Comparison of ENCODE assay signal across 10 mouse cellular contexts in the genomic region with DNA sequence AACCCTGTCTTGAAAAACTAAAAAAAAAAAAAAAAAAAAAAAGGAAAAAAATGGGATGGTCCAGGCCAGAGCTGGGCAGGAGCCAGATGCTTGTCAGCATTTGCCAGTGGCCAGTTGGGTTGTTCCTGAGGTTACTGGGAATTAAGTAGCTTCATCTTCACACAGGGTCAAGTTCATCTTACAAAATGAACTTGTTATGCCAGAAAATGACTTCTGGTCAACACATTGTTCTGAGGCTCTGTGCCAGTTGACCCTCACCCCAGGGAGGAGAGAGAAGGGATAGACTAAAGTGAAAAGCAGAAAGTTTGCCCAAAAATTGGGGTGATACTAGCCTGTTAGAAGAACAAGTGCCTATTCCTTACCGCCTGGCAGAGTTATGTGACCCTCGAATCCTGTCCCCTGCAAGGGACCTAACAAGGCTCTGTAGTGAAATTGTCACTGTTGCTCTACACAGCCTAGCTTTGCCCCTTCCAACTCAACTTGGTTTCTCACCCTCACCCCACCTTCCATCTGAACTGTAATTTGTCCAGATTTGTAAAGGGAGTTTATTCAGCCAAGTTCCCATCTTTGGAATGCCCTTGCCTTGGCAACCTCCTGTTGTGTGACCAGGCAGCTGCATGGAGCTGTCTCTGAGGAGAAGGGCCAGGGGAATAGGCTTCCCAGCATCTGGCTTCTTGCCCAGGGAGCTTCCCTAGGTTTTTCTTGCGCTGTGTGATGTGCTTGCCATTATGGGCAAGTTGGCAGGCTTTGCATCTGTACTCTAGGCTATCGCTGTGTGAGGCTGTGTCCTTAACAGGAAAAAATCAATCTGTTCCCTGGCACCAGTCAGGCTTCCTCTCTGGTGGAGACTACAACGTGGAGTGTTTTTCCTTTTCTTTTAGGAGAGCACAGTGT. TPM values are rescaled to one million over a fixed set of nuclear protein-coding genes. Genes with fewer than 3 reads are reported as not detected.
DNase-seq lines count a peak whose midpoint lies in the region; ATAC-seq and TF ChIP-seq lines count a peak whose summit lies in the region.
"Had no signal": no experiment of that assay in that cellular context is flagged by ENCODE, and none has a peak within 500 bp of the region (broad histone marks: within the 10 kb centered on the region; RNA-seq: fewer than 3 reads in every experiment).

No protein-coding gene starts in this region.

- TF ChIP-seq EP300 in heart, adult 2 months (IDR thresholded peaks at IDR 0.05; ENCODE audit: insufficient read depth, low read depth, low read length), result no peak

- H3K4me3 ChIP-seq in heart, adult 2 months, result no peak overlapping the region
- no peak overlapping the region for H3K4me3 ChIP-seq in heart, embryonic 12.5 days
- no peak overlapping the region for H3K4me3 ChIP-seq in heart, embryonic 13.5 days
- H3K4me3 ChIP-seq: embryonic facial prominence, embryonic 13.5 days; limb, embryonic 12.5 days had no signal

- no peak for TF ChIP-seq CTCF in heart, adult 2 months (IDR thresholded peaks at IDR 0.05)

- H3K27ac ChIP-seq in heart, adult 2 months, result peak overlapping the region; percentile 47
- no peak overlapping the region for H3K27ac ChIP-seq in heart, embryonic 12.5 days (ENCODE audit: poor library complexity, severe bottlenecking)
- no peak overlapping the region for H3K27ac ChIP-seq in heart, embryonic 13.5 days (replicated peaks)
- H3K27ac ChIP-seq: embryonic facial prominence, embryonic 13.5 days; limb, embryonic 12.5 days had no signal

- H3K27me3 ChIP-seq in heart, adult 2 months (ENCODE audit: control insufficient read depth, insufficient read depth, low read length), result no peaks in the 10 kb centered on the region
- no peaks in the 10 kb centered on the region for H3K27me3 ChIP-seq in heart, embryonic 12.5 days (replicated peaks)
- H3K27me3 ChIP-seq in heart, embryonic 13.5 days (replicated peaks), result no peaks in the 10 kb centered on the region
- H3K27me3 ChIP-seq: embryonic facial prominence, embryonic 13.5 days; limb, embryonic 12.5 days had no signal

- ATAC-seq in heart, embryonic 12.5 days (ENCODE audit: insufficient number of reproducible peaks, low FRiP score), result no peak
- ATAC-seq in heart, embryonic 13.5 days (ENCODE audit: extremely low read depth, insufficient number of reproducible peaks, low FRiP score, low TSS enrichment), result no peak

- no peak for TF ChIP-seq POLR2A in heart, adult 2 months (IDR thresholded peaks at IDR 0.05; ENCODE audit: insufficient read depth, low read depth, low read length)

- H3K9ac ChIP-seq in heart, adult 2 months (ENCODE audit: low read depth, low read length), result no peak overlapping the region
- H3K9ac ChIP-seq in heart, embryonic 12.5 days, result no peak overlapping the region
- H3K9ac ChIP-seq in heart, embryonic 13.5 days, result 0 out of 2 replicates have a peak overlapping the region, but pooled peaks have one; percentile 24
- H3K9ac ChIP-seq: embryonic facial prominence, embryonic 13.5 days; limb, embryonic 12.5 days had no signal

- peaks cover 2% of the 10 kb centered on the region for H3K36me3 ChIP-seq in heart, adult 2 months (ENCODE audit: control insufficient read depth, insufficient read depth, low read length)
- H3K36me3 ChIP-seq in heart, embryonic 12.5 days, result peaks cover 95% of the 10 kb centered on the region
- H3K36me3 ChIP-seq in heart, embryonic 13.5 days, result peaks cover 95% of the 10 kb centered on the region

- H3K4me1 ChIP-seq in heart, adult 2 months (ENCODE audit: control insufficient read depth, insufficient read depth, low read length), result peaks cover 6% of the 10 kb centered on the region
- no peaks in the 10 kb centered on the region for H3K4me1 ChIP-seq in heart, embryonic 12.5 days (replicated peaks)
- no peaks in the 10 kb centered on the region for H3K4me1 ChIP-seq in heart, embryonic 13.5 days
- H3K4me1 ChIP-seq: embryonic facial prominence, embryonic 13.5 days; limb, embryonic 12.5 days had no signal

- H3K4me2 ChIP-seq in heart, embryonic 12.5 days, result no peak overlapping the region
- H3K4me2 ChIP-seq in heart, embryonic 13.5 days, result no peak overlapping the region
- H3K4me2 ChIP-seq: embryonic facial prominence, embryonic 13.5 days; limb, embryonic 12.5 days had no signal

- DNase-seq in heart, adult 2 months, result peak; percentile 60 to 66
- peak; percentile 77 for DNase-seq in adrenal gland, postnatal 14 days
- DNase-seq in layer of hippocampus, postnatal 14 days (ENCODE audit: low spot score in 2 of 2), result peak; percentile 54 to 85
- peak; percentile 89 to 91 for DNase-seq in right cerebral cortex, postnatal 10 days (ENCODE audit: low spot score in 2 of 2)
- no peak for DNase-seq in embryo, embryonic 9.5 days (ENCODE audit: extremely low spot score)
- no peak for DNase-seq in B cell, adult 2 months

- intact Hi-C loops in heart, adult 2 months (cut with DNase I), result no loop called here

- H3K79me2 ChIP-seq in heart, adult 2 months (replicated peaks; ENCODE audit: control insufficient read depth, insufficient read depth, low read length), result no peaks in the 10 kb centered on the region

- no peaks in the 10 kb centered on the region for H3K9me3 ChIP-seq in heart, embryonic 12.5 days (replicated peaks)
- H3K9me3 ChIP-seq in heart, embryonic 13.5 days, result no peaks in the 10 kb centered on the region
- H3K9me3 ChIP-seq: embryonic facial prominence, embryonic 13.5 days; limb, embryonic 12.5 days had no signal

- 43% methylated on average over 5 of the region's 5 CpGs for WGBS in heart, adult 2 months
- WGBS in heart, embryonic 12.5 days, result 86% methylated on average over 5 of the region's 5 CpGs
- 83% methylated on average over 5 of the region's 5 CpGs for WGBS in heart, embryonic 13.5 days

RNA-seq across cellular contexts. Expression of gene Rnf214, which starts 10.6 kb away (rescaled TPM):
- total RNA-seq in heart, adult 2 months (2021), result 10 to 100 TPM; 31.8 to 37.1 TPM
- polyA plus RNA-seq in heart, adult 2 months (2012; rRNA removed), result 12.5 and 21.8 TPM in 2 replicates
- 43.6 and 45.0 TPM in 2 replicates for polyA plus RNA-seq in heart, embryonic 12.5 days (2016; fragmentation: Nextera tagmentation; extraction: Ambion mirVana)
- 39.0 and 40.0 TPM in 2 replicates for total RNA-seq in adrenal gland, postnatal 14 days (2021)
- 40.0 and 40.7 TPM in 2 replicates for polyA plus RNA-seq in heart, embryonic 13.5 days (2015; fragmentation: Nextera tagmentation; extraction: Ambion mirVana)
- 10 to 100 TPM; 67.0 to 67.2 TPM for total RNA-seq in layer of hippocampus, postnatal 14 days (2021)

RNA-seq across cellular contexts. Expression of gene Pcsk7, which starts 11.0 kb away (rescaled TPM):
- 10 to 100 TPM; 12.2 to 13.9 TPM for total RNA-seq in heart, adult 2 months (2021)
- 18.4 and 26.8 TPM in 2 replicates for polyA plus RNA-seq in heart, adult 2 months (2012; rRNA removed)
- polyA plus RNA-seq in heart, embryonic 12.5 days (2016; fragmentation: Nextera tagmentation; extraction: Ambion mirVana), result 19.4 and 19.7 TPM in 2 replicates
- total RNA-seq in adrenal gland, postnatal 14 days (2021), result 26.6 and 28.4 TPM in 2 replicates
- polyA plus RNA-seq in heart, embryonic 13.5 days (2015; fragmentation: Nextera tagmentation; extraction: Ambion mirVana), result 16.4 TPM in 2 replicates
- total RNA-seq in layer of hippocampus, postnatal 14 days (2021), result 10 to 100 TPM; 22.6 to 28.4 TPM

RNA-seq across cellular contexts. Expression of gene Tagln, which starts 18.6 kb away (rescaled TPM):
- 10 to 100 TPM; 84.0 to 93.6 TPM for total RNA-seq in heart, adult 2 months (2021)
- 97.6 and 116 TPM in 2 replicates for polyA plus RNA-seq in heart, adult 2 months (2012; rRNA removed)
- polyA plus RNA-seq in heart, embryonic 12.5 days (2016; fragmentation: Nextera tagmentation; extraction: Ambion mirVana), result 236 and 253 TPM in 2 replicates
- 57.9 and 85.1 TPM in 2 replicates for total RNA-seq in adrenal gland, postnatal 14 days (2021)
- 151 and 203 TPM in 2 replicates for polyA plus RNA-seq in heart, embryonic 13.5 days (2015; fragmentation: Nextera tagmentation; extraction: Ambion mirVana)
- 10 to 100 TPM; 12.7 to 18.2 TPM for total RNA-seq in layer of hippocampus, postnatal 14 days (2021)

RNA-seq across cellular contexts. Expression of gene Sidt2, which starts 37.8 kb away (rescaled TPM):
- total RNA-seq in heart, adult 2 months (2021), result 10 to 100 TPM; 71.6 to 81.7 TPM
- polyA plus RNA-seq in heart, adult 2 months (2012; rRNA removed), result 216 and 414 TPM in 2 replicates
- 48.5 and 53.5 TPM in 2 replicates for polyA plus RNA-seq in heart, embryonic 12.5 days (2016; fragmentation: Nextera tagmentation; extraction: Ambion mirVana)
- total RNA-seq in adrenal gland, postnatal 14 days (2021), result 177 and 178 TPM in 2 replicates
- polyA plus RNA-seq in heart, embryonic 13.5 days (2015; fragmentation: Nextera tagmentation; extraction: Ambion mirVana), result 35.5 and 36.3 TPM in 2 replicates
- 100 to 1,000 TPM; 112 to 121 TPM for total RNA-seq in layer of hippocampus, postnatal 14 days (2021)

Comparison
In these comparisons a context has a peak if more than half of its experiments do, and no peak if none do; other contexts are left out.
1. DNase-seq: peak in heart, adult 2 months (2 of 2), adrenal gland, postnatal 14 days (single experiment), layer of hippocampus, postnatal 14 days (2 of 2) and right cerebral cortex, postnatal 10 days (2 of 2); none in embryo, embryonic 9.5 days (single experiment) and B cell, adult 2 months (0 of 2).